Mouse (Mus musculus): Measurements from ENCODE around the gene Pitx2.

Pitx2 gene

DNA sequence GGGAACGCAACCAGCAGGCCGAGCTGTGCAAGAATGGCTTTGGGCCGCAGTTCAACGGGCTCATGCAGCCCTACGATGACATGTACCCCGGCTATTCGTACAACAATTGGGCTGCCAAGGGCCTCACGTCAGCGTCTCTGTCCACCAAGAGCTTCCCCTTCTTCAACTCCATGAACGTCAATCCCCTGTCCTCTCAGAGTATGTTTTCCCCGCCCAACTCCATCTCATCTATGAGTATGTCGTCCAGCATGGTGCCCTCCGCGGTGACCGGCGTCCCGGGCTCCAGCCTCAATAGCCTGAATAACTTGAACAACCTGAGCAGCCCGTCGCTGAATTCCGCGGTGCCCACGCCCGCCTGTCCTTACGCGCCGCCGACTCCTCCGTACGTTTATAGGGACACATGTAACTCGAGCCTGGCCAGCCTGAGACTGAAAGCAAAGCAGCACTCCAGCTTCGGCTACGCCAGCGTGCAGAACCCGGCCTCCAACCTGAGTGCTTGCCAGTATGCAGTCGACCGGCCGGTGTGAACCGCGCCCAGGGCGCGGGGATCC is 18.8 kb downstream of the Pitx2 start:
- no peak for DNase-seq

- DNase-seq: no peak
Observed at GRCm38 (mm10) chr3:129220086-129220670, 20.5 kb downstream of the Pitx2 start.

DNA sequence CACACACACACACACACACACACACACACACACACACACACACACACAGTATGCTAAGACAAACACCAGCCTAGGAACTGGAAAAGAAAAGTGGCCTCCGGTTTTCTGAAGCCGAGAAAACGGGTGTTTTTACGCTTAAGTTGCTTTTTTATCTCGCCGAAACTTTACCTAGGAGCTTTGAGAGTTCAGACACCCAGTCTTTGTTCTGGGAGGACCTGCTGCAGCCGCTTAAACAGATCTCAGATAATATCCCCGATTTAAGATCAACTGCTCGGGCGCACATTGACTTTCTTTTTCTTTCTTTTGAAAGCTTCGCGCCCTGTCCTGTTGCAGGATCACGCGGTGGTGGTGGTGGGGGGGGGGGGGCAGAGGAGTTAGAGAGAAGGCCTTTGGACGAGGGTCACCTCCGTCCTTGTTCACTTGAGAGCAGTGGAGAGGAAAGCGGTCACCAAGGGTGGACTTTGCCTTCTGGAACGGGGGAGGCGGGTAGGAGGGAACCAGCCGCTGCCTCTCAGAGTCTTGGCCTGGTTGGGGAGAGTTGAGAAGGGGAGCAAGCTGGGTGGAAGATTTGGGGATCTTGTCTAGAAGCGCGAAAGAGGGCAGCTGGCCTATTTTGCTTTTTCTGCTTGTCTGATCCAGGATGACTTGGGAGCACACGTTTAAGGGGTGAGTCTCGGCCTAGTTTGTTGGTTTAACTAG is 21.2 kb downstream of the Pitx2 start:
- DNase-seq: no peak

- no peak for DNase-seq
Observed at GRCm38 (mm10) chr3:129221380-129222260, 21.9 kb downstream of the Pitx2 start.

GRCm38 (mm10) chr3:129222448-129223290 is 23.0 kb downstream of the Pitx2 start:
- DNase-seq: no peak

DNA sequence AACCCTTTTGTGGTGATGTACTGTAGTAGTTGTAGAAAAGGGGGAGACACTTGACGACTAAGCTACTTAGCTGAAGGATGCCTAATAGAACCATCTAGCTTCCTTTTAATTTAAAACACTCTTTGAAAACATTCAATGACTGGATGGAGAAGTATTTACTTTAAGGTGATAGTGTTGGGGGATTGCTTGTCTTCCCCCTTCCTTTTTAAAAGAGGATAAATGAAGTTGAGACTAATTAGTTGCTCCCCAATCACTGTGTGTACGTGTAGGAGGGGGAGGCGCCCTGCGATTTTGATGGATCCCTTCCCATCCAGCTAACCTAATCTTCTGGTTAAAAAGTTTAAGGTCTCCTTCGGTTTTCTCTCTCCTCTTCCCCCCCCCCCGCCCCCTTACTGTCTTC is 23.7 kb downstream of the Pitx2 start:
- DNase-seq: no peak

- DNase-seq: no peak
Observed at GRCm38 (mm10) chr3:129223964-129224805, 24.5 kb downstream of the Pitx2 start.

DNA sequence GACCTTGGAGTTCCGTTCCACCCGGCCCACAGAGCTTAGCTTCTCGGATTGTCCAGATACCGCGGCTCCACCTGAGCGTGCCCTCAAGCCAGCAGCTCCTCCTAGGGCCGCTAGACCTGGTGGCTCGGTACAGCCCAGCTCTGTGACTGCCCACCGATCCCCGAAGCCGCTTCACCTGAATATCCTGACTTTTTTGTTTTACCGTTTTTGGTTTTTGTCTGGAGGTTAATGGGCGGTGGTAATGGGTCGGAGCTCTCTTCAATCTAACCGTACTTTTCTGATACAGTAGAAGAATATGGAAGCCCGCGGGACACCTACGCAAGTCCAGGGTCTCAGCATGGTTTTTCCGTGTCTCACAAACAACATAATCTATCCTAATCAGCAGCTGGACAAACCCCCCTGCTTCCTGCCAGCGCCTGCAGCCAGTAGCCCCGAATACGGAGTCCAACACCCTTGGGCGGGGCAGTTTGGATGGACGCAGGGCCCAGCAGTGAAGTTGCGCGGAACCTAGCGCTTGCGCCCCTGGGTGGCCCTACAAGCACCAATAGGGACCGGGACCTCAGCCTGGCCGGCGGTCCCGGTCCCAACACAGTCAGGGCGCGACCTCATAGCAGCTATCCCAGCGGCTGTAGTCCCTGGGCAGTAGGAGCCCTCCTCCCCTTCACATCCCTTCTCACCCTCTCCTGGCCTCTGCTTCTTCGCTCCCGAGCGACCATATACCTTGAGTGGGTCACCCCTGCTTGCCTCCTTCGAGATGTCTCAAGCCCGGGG is 25.3 kb downstream of the Pitx2 start:
- no peak for DNase-seq

- DNase-seq: no peak
Observed at GRCm38 (mm10) chr3:129225577-129226289, 26.1 kb downstream of the Pitx2 start.

DNA sequence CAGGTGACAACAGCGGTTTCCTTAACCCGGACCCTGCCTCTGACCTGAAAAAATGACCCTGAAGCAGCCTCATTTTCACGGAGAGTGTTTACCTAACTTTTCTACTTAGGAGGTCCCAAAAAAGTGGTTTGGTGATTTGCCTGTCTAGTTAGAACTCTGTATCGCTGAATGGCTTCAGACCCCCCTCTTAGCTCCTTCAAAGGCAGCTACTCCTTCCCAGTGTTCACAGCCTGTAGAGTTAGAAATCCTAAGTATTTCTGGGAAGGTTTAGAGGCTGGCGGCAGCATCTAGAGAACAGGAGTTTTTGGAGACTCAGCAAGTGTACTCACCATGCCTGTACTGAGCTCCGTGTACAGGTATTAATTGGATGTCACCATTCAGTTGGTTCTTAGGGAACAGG is 27.0 kb downstream of the Pitx2 start:
- DNase-seq: no peak

DNA sequence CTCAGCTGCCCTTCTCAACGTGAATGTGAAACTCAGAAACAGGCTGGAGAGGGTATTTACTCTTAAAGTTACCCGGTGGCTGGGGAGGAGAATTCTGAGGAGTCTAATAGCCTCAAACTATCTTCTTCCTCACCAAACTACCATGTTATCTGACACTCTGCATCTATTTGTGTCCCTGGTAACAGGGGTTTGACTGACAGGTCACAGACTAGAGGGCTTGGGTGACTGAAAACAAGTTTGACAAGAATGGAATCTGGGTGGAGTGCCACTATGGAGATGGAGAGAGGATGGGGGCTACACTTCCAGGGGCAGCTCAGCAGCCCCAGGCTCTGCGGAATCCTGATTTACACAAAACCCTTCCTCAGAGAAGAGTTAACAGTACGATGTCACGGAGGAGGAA is 27.7 kb downstream of the Pitx2 start:
- no peak for DNase-seq

GRCm38 (mm10) chr3:129238010-129238409 is 38.3 kb downstream of the Pitx2 start:
- no peak for DNase-seq

- no peak for DNase-seq
Observed at GRCm38 (mm10) chr3:129238664-129239258, 39.1 kb downstream of the Pitx2 start.

DNA sequence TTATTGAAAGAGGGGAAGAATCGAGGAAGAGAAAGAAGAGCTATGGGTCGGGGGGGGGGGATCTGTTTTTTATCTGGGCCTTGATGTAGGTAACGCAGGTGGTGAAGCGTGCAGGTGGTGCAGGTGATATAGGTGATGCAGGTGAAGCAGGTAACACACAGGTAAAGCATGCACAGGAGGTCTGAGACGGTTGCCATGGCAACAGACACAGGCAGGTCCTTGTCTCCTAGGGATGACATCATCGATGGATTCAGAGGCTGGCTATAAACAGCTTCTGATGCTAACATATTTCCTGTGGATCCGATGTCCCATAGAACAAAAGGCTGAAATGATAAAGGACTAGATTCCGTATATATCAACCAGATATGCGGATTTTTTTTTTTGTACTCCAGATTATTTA is 51.3 kb downstream of the Pitx2 start:
- no peak for DNase-seq

- DNase-seq: no peak
Observed at GRCm38 (mm10) chr3:129254246-129254645, 54.6 kb downstream of the Pitx2 start.

DNA sequence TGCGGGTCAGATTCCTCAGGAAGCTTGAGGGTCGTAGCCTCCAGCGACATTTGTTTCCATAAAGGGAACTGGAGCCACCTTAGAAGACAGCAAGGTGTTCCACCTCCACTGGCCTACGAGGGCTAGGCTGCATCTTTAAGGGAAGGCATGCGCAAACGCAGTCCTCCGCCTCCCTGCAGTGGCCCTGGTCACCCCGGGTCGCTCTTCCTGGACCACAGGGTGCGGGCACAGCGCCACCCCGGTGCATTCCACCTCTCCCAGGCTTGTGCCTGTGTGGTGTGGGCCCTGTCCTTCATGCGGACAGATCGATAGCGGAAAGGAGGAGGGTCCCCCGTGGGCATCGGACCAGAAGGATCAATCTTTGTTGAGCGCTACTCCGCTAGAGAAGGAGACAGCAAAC is 56.6 kb downstream of the Pitx2 start:
- DNase-seq: no peak

DNA sequence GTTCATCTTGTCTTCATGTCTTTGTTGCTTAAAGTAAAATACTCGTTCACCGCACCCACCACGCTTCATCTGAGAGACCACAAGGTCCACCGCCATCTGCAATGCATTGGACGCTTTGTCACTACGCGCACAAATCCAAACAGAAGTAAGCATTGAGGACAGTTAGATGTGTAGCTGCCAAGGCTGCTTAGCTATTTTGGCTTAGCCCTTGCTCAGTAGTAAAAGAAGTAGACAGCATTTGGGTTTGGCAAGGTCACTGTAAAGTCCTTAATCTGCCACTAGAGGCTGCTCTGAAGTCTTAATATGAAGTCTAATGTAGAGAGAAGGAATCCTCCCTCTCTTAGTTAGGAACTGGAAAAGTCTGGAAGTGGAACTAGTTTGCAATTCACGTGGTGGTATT is 57.1 kb downstream of the Pitx2 start:
- no peak for DNase-seq

DNA sequence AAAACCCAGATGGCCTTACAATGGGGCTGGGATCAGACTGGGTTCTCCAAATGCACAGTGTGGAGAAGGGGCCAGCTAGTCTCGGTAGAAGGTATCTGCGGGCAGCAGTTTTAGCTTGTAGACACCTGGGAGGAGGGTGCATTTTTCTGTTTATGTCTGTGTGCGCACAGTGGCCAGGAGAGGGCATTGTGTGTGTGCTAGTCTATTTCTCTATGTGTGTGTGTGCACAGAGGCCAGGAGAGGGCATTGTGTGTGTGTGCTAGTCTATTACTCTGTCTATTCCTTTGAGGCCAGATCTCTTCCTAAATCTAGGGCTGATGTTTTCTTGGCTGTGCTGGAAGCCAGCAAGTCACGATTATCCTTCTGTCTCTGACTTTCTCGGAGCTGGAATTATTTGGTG is 58.8 kb downstream of the Pitx2 start:
- DNase-seq: no peak
